In the genomic region with DNA sequence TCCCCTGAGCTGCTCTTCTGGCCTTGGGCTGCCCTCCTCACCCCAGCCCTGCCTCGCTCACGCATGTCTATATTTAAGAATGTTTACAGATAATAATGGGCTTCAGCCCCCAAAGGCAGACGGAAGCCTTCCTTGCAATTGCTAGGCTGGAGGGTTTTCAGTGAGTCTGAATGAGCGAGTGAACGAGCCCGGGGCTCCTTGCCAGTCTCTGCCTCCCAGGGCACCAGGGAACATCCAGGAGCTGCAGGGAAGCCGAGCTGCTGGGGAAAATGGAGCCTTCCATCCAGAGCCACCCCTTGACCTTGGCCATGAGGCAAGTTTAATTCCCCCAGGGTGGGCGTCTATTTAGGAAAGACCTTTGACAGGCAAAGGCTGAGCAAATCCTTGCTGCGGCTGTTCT, we compare ENCODE assay signal across 14 mouse cellular contexts.
DNase-seq lines count a peak whose midpoint lies in the region; ATAC-seq and TF ChIP-seq lines count a peak whose summit lies in the region.
"Had no signal": no experiment of that assay in that cellular context is flagged by ENCODE, and none has a peak within 500 bp of the region (broad histone marks: within the 10 kb centered on the region; RNA-seq: fewer than 3 reads in every experiment).

No protein-coding gene starts in this region.

- no peaks in the 10 kb centered on the region for H3K36me3 ChIP-seq in forebrain, postnatal 0 days (ENCODE audit: insufficient read depth)
- H3K36me3 ChIP-seq in forebrain, embryonic 13.5 days (ENCODE audit: poor library complexity, severe bottlenecking), result no peaks in the 10 kb centered on the region
- no peaks in the 10 kb centered on the region for H3K36me3 ChIP-seq in liver, postnatal 0 days (replicated peaks; ENCODE audit: insufficient read depth, low read length)
- H3K36me3 ChIP-seq: heart, embryonic 15.5 days had no signal

- peak overlapping the region; percentile 11; the same call in 1 of the 2 replicates for H3K9ac ChIP-seq in forebrain, postnatal 0 days
- no peak overlapping the region for H3K9ac ChIP-seq in forebrain, embryonic 13.5 days
- H3K9ac ChIP-seq in liver, postnatal 0 days (replicated peaks), result no peak overlapping the region
- H3K9ac ChIP-seq: heart, embryonic 15.5 days had no signal

- no peak for TF ChIP-seq EP300 in liver, postnatal 0 days (IDR thresholded peaks at IDR 0.05; ENCODE audit: low read depth)

- peak overlapping the region; percentile 43; the same call in 1 of the 2 replicates for H3K27ac ChIP-seq in forebrain, postnatal 0 days (ENCODE audit: low read depth, low read length)
- no peak overlapping the region for H3K27ac ChIP-seq in forebrain, embryonic 13.5 days
- no peak overlapping the region for H3K27ac ChIP-seq in liver, postnatal 0 days (ENCODE audit: low read depth)
- H3K27ac ChIP-seq: heart, embryonic 15.5 days had no signal

- no peaks in the 10 kb centered on the region for H3K27me3 ChIP-seq in forebrain, postnatal 0 days (ENCODE audit: insufficient read depth, low read length)
- H3K27me3 ChIP-seq in forebrain, embryonic 13.5 days, result no peaks in the 10 kb centered on the region
- H3K27me3 ChIP-seq in liver, postnatal 0 days (ENCODE audit: insufficient read depth, low read length), result no peaks in the 10 kb centered on the region
- H3K27me3 ChIP-seq: heart, embryonic 15.5 days had no signal

- H3K4me3 ChIP-seq in forebrain, postnatal 0 days (ENCODE audit: low read depth, low read length), result no peak overlapping the region
- no peak overlapping the region for H3K4me3 ChIP-seq in forebrain, embryonic 13.5 days
- H3K4me3 ChIP-seq in liver, postnatal 0 days (ENCODE audit: low read depth, low read length), result no peak overlapping the region
- H3K4me3 ChIP-seq: heart, embryonic 15.5 days had no signal

- H3K4me1 ChIP-seq in forebrain, postnatal 0 days (ENCODE audit: insufficient read depth), result no peaks in the 10 kb centered on the region
- H3K4me1 ChIP-seq in forebrain, embryonic 13.5 days, result peaks cover 2% of the 10 kb centered on the region; the same call in 1 of the 2 replicates
- H3K4me1 ChIP-seq in liver, postnatal 0 days (ENCODE audit: insufficient read depth), result no peaks in the 10 kb centered on the region

- DNase-seq in forebrain, postnatal 0 days, result no peak
- DNase-seq in right cerebral cortex, postnatal 4 days, result peak; percentile 53
- DNase-seq in right cerebral cortex, adult 18-20 months, result no peak
- peak; percentile 48 to 69 for DNase-seq in layer of hippocampus, postnatal 14 days (ENCODE audit: low spot score in 2 of 2)
- DNase-seq in urinary bladder, postnatal 36 days (ENCODE audit: low spot score in 2 of 2), result no peak
- DNase-seq in lung, postnatal 25 days (ENCODE audit: low spot score), result no peak
- no peak for DNase-seq in liver, postnatal 0 days
- DNase-seq: adrenal gland, postnatal 25 days; gastrocnemius, postnatal 10 days; lung, postnatal 36 days had no signal

- 46% methylated on average over 9 of the region's 9 CpGs for WGBS in forebrain, postnatal 0 days
- 58% methylated on average over 9 of the region's 9 CpGs for WGBS in forebrain, embryonic 13.5 days
- 62% methylated on average over 9 of the region's 9 CpGs for WGBS in liver, postnatal 0 days (ENCODE audit: insufficient replicate concordance)

- H3K4me2 ChIP-seq in forebrain, postnatal 0 days (ENCODE audit: low read depth), result no peak overlapping the region
- H3K4me2 ChIP-seq in forebrain, embryonic 13.5 days, result no peak overlapping the region
- no peak overlapping the region for H3K4me2 ChIP-seq in liver, postnatal 0 days (ENCODE audit: low read depth, low read length)
- H3K4me2 ChIP-seq: heart, embryonic 15.5 days; liver, embryonic 11.5 days had no signal

- H3K9me3 ChIP-seq in forebrain, postnatal 0 days (ENCODE audit: low read length), result no peaks in the 10 kb centered on the region
- H3K9me3 ChIP-seq in forebrain, embryonic 13.5 days (replicated peaks), result no peaks in the 10 kb centered on the region
- no peaks in the 10 kb centered on the region for H3K9me3 ChIP-seq in liver, postnatal 0 days (ENCODE audit: low read length)
- H3K9me3 ChIP-seq: heart, embryonic 15.5 days had no signal

- no peak for TF ChIP-seq CTCF in forebrain, postnatal 0 days (IDR thresholded peaks at IDR 0.05; ENCODE audit: low read depth)
- TF ChIP-seq CTCF in liver, postnatal 0 days (IDR thresholded peaks at IDR 0.05; ENCODE audit: low read depth), result no peak

- ATAC-seq in forebrain, postnatal 0 days, result no peak
- no peak for ATAC-seq in forebrain, embryonic 13.5 days
- no peak for ATAC-seq in liver, postnatal 0 days
- ATAC-seq: intestine, postnatal 0 days had no signal

Comparison
In these comparisons a context has a peak if more than half of its experiments do, and no peak if none do; other contexts are left out.
1. DNase-seq: peak in right cerebral cortex, postnatal 4 days (single experiment) and layer of hippocampus, postnatal 14 days (2 of 2); none in forebrain, postnatal 0 days (single experiment), right cerebral cortex, adult 18-20 months (single experiment), urinary bladder, postnatal 36 days (0 of 2), lung, postnatal 25 days (single experiment) and liver, postnatal 0 days (single experiment).